Mouse (Mus musculus) forebrain, embryonic 12.5 days (tissue): Measurements from ENCODE around the gene Tiam2. TPM values are rescaled to one million over a fixed set of nuclear protein-coding genes. Genes with fewer than 3 reads are reported as not detected.

Experiments used
- ATAC-seq: fragments of 200-750 bp; cut with Nextera tagmentation; 2 replicates; pipeline ENCODE4 v1.8.0; 2017; ENCODE audit warnings: moderate TSS enrichment; ENCODE audit not compliant: low FRiP score
- H3K27ac ChIP-seq: fragments of 300-500 bp; sonication (generic); 2 replicates; pipeline ENCODE4 v1.5.1; 2016; ENCODE audit warnings: mild to moderate bottlenecking
- H3K27me3 ChIP-seq: fragments of 300-500 bp; sonication (generic); 2 replicates; pipeline ENCODE4 v1.6.1; 2016; ENCODE audit warnings: mild to moderate bottlenecking
- H3K36me3 ChIP-seq: fragments of 300-500 bp; sonication (generic); replicated peaks from 2 replicates; pipeline ENCODE4 v1.6.1; 2016; ENCODE audit warnings: mild to moderate bottlenecking
- H3K4me1 ChIP-seq: fragments of 300-500 bp; sonication (generic); 2 replicates; pipeline ENCODE4 v1.6.1; 2016
- H3K4me2 ChIP-seq: fragments of 300-500 bp; sonication (generic); 2 replicates; pipeline ENCODE4 v1.6.1; 2016; ENCODE audit warnings: mild to moderate bottlenecking, moderate library complexity
- H3K4me3 ChIP-seq: fragments of 300-500 bp; sonication (generic); replicated peaks from 2 replicates; pipeline ENCODE4 v1.5.1; 2016; ENCODE audit warnings: mild to moderate bottlenecking
- H3K9ac ChIP-seq: fragments of 300-500 bp; sonication (generic); 2 replicates; pipeline ENCODE4 v1.6.1; 2016; ENCODE audit warnings: mild to moderate bottlenecking
- H3K9me3 ChIP-seq: fragments of 300-500 bp; sonication (generic); 2 replicates; pipeline ENCODE4 v1.6.1; 2016
- WGBS: fragments of 180-500 bp; shearing (Covaris S2); methylation state at CpG from one replicate; pipeline ENCODE4 v1.1.7; 2016; 5-methylcytosine and 5-hydroxymethylcytosine counted together
- polyA plus RNA-seq: library from polyadenylated mRNA; unstranded; fragments of >200 nt; fragmentation: Nextera tagmentation; extraction: Ambion mirVana; gene quantifications from 2 replicates; pipeline ENCODE4 v1.2.1, GENCODE M21; 2016

The Tiam2 gene
- polyA plus RNA-seq, 1 experiment from 2014 or later, result 15.4 TPM

DNA sequence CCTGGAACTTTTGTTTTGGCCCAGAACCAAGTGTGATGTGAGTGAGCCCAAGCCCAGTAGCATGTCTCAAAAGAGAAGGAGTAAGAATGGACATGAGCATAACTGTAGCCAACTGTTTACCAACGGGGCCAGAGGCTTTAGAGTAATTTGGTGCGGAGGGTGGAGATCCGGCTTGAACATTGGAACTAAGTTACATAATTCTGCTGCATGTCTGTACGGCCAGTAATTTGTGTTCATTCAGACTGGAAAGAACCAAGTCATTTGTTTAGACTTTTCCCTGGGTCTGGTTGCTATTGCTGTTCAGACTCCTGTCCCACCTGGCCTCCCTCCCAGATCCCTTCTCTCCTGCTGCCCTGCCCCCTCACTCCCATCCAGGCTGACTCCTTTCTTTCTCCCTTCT, 43.3 kb downstream of the Tiam2 start:
- Histone ChIP-seq H3K4me3 (no peak overlapping the region), H3K36me3 (no peaks in the 10 kb centered on the region), H3K4me2 (no peak overlapping the region), H3K4me1 (no peaks in the 10 kb centered on the region), H3K27me3 (no peaks in the 10 kb centered on the region), H3K9ac (no peak overlapping the region), H3K27ac (no peak overlapping the region), H3K9me3 (no peaks in the 10 kb centered on the region)
- ATAC-seq, result no peak
- 86% methylated on average over 4 of the region's 4 CpGs for WGBS

DNA sequence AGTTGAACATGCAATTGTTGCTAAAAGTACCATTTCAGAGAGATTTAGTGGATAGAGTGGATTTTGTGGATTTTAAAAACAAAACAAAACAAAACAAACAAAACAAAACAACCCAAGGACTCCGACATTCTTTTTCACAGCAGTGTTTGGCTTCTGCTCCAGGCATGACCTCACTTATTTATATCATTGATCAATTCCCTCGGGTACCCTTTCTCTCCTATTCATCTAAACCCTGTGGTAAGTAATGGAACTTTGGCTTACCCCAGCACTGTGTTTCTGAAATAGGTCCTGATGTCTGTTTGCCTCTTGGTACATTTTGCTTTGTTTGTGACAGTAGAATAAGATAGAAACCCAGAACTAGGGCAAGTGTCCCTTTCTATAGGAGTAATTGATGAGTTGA, 52.2 kb downstream of the Tiam2 start:
- Histone ChIP-seq H3K4me3 (no peak overlapping the region), H3K27ac (no peak overlapping the region), H3K9me3 (no peaks in the 10 kb centered on the region), H3K36me3 (no peaks in the 10 kb centered on the region), H3K4me1 (no peaks in the 10 kb centered on the region; the same call in 1 of the 2 replicates), H3K27me3 (0 out of 2 replicates have a peak, but pooled peaks cover 3% of the 10 kb centered on the region), H3K4me2 (no peak overlapping the region), H3K9ac (no peak overlapping the region)
- no peak for ATAC-seq
- 63% methylated on average over 2 of the region's 2 CpGs for WGBS

DNA sequence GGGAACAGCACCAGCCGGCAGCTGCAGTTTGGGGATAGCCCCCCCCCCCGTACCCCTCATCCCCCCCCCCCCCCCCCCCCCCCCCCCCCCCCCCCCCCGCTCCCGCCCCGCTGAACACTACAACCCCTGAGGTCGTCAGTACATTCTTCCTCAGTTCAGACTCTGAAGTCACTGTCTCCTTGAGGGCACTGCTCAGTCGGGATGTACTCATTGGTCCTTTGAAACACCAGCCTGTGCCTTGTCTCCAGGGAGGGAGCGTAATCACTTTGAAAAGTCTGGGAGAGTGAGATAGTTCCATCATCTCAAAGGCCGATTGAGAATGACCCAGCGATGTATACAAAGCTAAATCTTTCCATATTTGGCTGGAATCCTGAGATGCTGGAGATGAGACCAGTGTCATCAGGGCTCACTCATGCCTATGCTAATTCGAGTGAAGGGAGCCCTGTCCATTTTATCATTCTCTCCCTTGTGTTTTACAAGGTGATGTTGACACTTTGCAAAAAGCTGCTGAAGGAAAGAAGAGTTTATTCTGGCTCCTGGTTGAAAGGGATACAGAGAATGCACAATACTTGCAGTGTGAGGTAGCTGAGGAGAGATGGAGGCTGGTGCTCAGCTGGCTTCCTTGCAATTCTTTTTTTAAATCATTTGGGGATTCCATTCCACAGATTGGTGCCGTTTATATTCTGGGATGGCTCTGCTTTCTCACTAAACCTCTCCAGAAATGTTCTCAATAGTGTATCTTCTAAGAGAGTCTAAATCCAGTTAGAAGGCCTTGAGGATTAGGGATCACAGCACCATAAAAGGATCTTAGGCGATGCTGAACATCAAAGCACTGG, 53.6 kb downstream of the Tiam2 start:
- H3K27ac ChIP-seq, result no peak overlapping the region
- H3K4me2 ChIP-seq, result no peak overlapping the region
- no peaks in the 10 kb centered on the region for H3K36me3 ChIP-seq
- 0 out of 2 replicates have a peak, but pooled peaks cover 3% of the 10 kb centered on the region for H3K27me3 ChIP-seq
- H3K4me3 ChIP-seq, result no peak overlapping the region
- H3K4me1 ChIP-seq, result no peaks in the 10 kb centered on the region; the same call in 1 of the 2 replicates
- no peaks in the 10 kb centered on the region for H3K9me3 ChIP-seq
- H3K9ac ChIP-seq, result no peak overlapping the region
- 35% methylated on average over 9 of the region's 13 CpGs for WGBS
- ATAC-seq, result no peak

DNA sequence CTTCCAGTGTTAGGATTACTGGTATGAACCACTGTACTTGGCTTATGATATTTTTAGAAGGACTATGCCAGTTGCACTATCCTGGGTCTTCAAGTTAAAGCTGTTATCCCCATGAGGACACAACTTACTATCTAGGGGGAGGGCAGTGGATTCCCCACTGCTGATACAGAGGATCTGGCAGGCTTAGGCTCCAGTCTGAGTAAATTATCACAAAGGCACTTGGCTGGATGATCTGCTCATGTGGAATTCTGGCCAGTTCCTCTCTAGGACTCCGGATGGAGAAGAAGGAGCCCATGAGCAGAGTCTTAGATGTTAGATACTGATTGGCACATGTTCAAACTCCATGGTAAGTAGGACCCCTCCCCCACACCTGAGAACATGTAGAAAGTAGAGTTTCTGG, 59.0 kb downstream of the Tiam2 start:
- Histone ChIP-seq H3K9me3 (no peaks in the 10 kb centered on the region), H3K27me3 (0 out of 2 replicates have a peak, but pooled peaks cover 3% of the 10 kb centered on the region), H3K4me1 (no peaks in the 10 kb centered on the region), H3K9ac (no peak overlapping the region), H3K36me3 (no peaks in the 10 kb centered on the region), H3K4me2 (no peak overlapping the region), H3K27ac (no peak overlapping the region), H3K4me3 (no peak overlapping the region)
- 96% methylated on average over 1 of the region's 1 CpGs for WGBS
- ATAC-seq, result no peak

DNA sequence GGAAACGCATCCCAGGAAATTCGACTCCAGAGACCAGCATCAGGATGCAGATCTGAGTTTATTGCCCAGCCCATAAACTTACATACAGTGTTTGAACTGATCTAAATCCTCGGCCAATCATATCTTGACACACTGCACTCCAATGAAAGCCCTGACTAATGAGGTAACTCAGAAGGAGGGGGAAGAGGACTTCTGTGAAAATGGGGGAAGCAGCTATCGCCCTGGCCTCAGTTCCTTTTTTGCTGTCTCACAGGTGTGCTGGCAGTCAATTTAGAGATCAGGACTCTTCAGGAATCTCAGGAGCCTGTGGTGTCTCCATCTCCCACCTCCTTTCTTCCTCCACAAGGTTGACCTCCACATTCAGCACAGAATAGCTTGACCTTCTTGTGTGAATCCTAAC, 61.4 kb downstream of the Tiam2 start:
- H3K4me3 ChIP-seq, result no peak overlapping the region
- no peak overlapping the region for H3K9ac ChIP-seq
- H3K27me3 ChIP-seq, result no peaks in the 10 kb centered on the region
- H3K9me3 ChIP-seq, result no peaks in the 10 kb centered on the region
- ATAC-seq, result no peak
- 79% methylated on average over 4 of the region's 4 CpGs for WGBS
- H3K4me1 ChIP-seq, result no peaks in the 10 kb centered on the region
- H3K36me3 ChIP-seq, result no peaks in the 10 kb centered on the region
- H3K4me2 ChIP-seq, result no peak overlapping the region
- no peak overlapping the region for H3K27ac ChIP-seq

DNA sequence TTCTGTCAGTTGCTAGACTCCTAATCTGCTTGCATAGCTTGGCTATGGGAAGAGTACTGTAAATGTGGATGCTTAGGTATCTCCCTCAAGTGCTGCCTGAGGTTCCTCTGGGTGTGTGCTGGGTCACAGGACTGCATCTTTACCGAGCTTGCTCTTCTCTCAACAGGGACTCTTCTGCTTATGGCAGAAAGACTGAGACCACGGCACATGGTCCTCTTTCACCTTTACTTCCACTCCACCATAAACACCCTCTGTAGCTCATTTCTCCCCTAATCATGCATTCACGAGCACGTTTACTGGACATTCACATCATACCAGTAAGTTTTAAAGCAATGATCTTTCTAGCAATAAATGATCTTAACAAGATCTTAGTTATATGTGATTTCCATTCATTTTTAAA, 63.4 kb downstream of the Tiam2 start:
- Histone ChIP-seq H3K27ac (no peak overlapping the region), H3K27me3 (no peaks in the 10 kb centered on the region), H3K4me1 (no peaks in the 10 kb centered on the region), H3K36me3 (no peaks in the 10 kb centered on the region), H3K9ac (no peak overlapping the region), H3K9me3 (no peaks in the 10 kb centered on the region), H3K4me3 (no peak overlapping the region), H3K4me2 (no peak overlapping the region)
- ATAC-seq, result no peak
- 79% methylated on average over 4 of the region's 4 CpGs for WGBS

DNA sequence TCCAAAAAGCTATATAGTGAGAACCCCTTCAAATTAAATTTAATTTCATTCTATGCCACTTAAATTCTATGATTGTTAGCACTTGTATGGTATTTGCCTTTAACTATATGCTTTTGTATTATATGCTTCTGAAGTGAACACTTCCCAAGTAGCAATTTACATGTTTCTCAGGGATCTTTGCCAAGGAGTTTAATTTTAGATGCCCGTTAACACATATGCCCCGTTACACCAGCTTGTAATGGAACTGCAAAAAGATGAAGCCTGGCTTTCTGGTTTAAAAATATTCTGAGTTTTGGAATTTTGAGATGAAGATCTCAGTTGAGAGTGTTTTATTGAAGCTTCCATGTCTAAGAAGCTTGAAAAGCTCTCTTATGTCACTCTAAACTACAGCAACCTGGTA, 67.6 kb downstream of the Tiam2 start:
- 81% methylated on average over 2 of the region's 2 CpGs for WGBS
- Histone ChIP-seq H3K27ac (no peak overlapping the region), H3K4me2 (no peak overlapping the region), H3K4me3 (no peak overlapping the region), H3K4me1 (no peaks in the 10 kb centered on the region), H3K9ac (no peak overlapping the region), H3K36me3 (no peaks in the 10 kb centered on the region), H3K27me3 (no peaks in the 10 kb centered on the region), H3K9me3 (no peaks in the 10 kb centered on the region)
- ATAC-seq, result no peak

DNA sequence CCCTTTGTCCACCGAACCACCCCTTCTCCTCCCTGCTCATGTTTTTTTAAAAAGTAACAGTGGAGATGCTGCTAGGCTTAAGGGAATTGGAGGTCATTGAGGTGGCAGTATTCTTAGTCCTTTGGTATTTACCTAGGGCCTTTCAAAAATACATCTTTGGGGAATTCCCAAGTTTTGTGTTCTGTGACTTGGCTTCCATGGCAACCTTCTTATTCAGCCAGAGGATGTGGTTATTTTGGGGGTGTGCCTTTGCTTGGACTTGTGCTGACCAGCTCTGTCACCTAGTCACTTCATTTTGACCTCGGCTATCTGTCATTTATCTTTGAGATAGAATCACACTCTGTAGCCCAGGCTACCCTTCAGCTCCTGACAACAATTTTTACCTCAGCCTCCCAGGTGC, 68.6 kb downstream of the Tiam2 start:
- Histone ChIP-seq H3K27me3 (no peaks in the 10 kb centered on the region), H3K4me1 (no peaks in the 10 kb centered on the region), H3K9me3 (no peaks in the 10 kb centered on the region), H3K27ac (no peak overlapping the region), H3K4me3 (no peak overlapping the region), H3K4me2 (no peak overlapping the region), H3K9ac (no peak overlapping the region), H3K36me3 (no peaks in the 10 kb centered on the region)
- 83% methylated on average over 2 of the region's 2 CpGs for WGBS
- ATAC-seq, result no peak

DNA sequence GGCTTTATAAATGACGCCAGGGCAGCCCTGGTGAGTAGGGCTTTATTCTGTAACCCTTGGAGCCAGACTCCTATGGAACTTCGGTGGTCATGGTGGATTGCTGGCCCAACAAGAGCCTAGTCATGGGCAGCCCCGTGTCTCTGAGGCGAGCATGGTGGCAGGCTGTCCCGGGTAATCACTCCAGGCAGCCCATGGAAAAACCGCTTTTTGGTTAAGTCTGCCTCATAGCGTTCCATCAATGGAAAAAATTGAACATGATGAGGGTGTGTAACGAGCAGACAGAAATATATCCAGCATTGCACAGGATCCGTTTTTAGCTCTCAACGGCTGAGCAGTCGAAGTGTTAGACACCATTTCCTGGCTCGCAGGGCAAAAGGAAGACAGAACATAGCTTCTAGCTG, 70.5 kb downstream of the Tiam2 start:
- no peaks in the 10 kb centered on the region for H3K9me3 ChIP-seq
- H3K9ac ChIP-seq, result no peak overlapping the region
- no peaks in the 10 kb centered on the region for H3K4me1 ChIP-seq
- 85% methylated on average over 12 of the region's 12 CpGs for WGBS
- H3K27ac ChIP-seq, result no peak overlapping the region
- no peak for ATAC-seq
- H3K27me3 ChIP-seq, result peaks cover 6% of the 10 kb centered on the region
- no peaks in the 10 kb centered on the region for H3K36me3 ChIP-seq
- H3K4me2 ChIP-seq, result no peak overlapping the region
- no peak overlapping the region for H3K4me3 ChIP-seq

DNA sequence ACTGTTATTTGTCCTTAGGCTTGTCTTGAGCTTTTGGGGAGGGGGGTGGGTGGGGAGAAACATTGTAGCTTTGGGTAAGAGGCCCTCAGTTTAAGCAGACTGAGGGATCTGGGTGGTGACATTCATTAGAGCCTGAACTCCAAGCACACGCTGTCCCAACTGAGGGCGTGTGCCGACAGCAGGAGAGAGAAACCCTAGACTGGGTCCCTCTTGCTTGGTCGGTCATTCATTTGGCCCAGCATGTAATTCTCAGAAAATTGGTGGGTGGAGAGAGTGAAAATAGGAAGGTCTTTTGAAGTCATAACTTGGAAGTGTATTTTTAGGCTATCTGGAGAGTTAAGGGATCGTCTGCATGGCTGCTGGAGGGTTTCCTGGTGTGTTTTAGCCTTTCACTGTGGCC, 71.5 kb downstream of the Tiam2 start:
- Histone ChIP-seq H3K36me3 (no peaks in the 10 kb centered on the region), H3K27ac (no peak overlapping the region), H3K9me3 (no peaks in the 10 kb centered on the region), H3K4me1 (no peaks in the 10 kb centered on the region), H3K27me3 (peaks cover 14% of the 10 kb centered on the region), H3K4me2 (no peak overlapping the region), H3K4me3 (no peak overlapping the region), H3K9ac (no peak overlapping the region)
- ATAC-seq, result no peak
- WGBS, result 63% methylated on average over 5 of the region's 5 CpGs

DNA sequence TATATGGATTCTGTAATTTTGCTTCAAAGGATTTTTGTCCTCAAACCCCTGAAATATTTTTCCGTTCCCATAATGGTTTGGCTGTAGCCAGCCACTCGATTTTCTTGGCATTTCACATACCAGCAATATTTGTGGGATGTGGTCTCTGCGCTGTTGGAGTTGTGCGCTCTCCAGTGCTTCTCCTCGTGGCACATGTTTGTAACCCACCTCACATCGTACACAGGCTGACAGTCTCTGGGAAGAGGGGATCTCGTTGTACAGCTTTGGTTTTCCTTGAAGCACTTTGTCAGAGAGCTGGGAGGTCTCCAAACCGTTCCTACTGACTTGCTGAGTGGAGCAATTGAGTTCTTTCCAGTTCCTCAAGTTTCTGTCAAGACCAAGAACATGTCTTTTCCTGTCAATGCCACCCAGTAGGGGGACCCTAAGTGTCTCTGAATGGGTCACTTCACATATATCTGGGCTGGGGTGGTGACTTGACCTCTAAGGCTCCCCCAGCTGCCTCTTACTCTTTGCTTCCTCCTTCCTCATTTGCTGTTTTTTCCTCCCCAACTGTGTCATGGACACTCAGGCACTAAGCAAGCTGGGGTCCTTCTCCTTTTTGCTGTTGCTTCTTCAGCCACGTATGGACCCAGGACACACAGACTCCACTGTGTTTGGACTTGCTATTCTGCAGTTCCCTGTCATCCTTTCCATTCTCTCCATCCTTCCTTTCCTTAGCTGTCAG, 79.1 kb downstream of the Tiam2 start:
- Histone ChIP-seq H3K9me3 (no peaks in the 10 kb centered on the region), H3K36me3 (no peaks in the 10 kb centered on the region), H3K4me3 (no peak overlapping the region), H3K27ac (no peak overlapping the region), H3K4me1 (peaks cover 6% of the 10 kb centered on the region), H3K9ac (no peak overlapping the region), H3K4me2 (no peak overlapping the region), H3K27me3 (peaks cover 71% of the 10 kb centered on the region)
- WGBS, result 83% methylated on average over 9 of the region's 9 CpGs
- ATAC-seq, result no peak

DNA sequence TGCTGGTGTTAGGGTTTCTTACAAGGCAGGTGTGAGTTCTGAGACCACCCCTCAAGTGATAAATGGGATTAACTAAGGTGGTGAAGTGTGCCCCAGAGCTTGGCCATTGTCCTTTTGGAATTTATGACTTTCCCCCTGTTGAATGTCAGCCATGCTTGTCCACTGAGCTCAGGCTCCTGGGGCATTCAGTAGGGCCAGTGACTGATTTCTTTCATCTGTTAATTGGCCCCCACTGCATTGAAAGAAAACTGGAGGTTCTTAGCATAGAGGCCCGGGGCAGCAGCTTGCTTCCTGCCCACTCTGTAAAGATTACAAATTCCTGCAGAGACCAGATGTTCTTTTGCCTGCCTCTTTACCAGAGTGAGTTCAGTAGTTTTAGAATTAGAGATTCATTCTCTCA, 80.7 kb downstream of the Tiam2 start:
- Histone ChIP-seq H3K4me3 (no peak overlapping the region), H3K4me1 (peaks cover 6% of the 10 kb centered on the region), H3K36me3 (no peaks in the 10 kb centered on the region), H3K27ac (no peak overlapping the region), H3K9me3 (no peaks in the 10 kb centered on the region), H3K4me2 (no peak overlapping the region), H3K9ac (no peak overlapping the region), H3K27me3 (peaks cover 77% of the 10 kb centered on the region)
- no peak for ATAC-seq
- 0% methylated on average over 1 of the region's 1 CpGs for WGBS

DNA sequence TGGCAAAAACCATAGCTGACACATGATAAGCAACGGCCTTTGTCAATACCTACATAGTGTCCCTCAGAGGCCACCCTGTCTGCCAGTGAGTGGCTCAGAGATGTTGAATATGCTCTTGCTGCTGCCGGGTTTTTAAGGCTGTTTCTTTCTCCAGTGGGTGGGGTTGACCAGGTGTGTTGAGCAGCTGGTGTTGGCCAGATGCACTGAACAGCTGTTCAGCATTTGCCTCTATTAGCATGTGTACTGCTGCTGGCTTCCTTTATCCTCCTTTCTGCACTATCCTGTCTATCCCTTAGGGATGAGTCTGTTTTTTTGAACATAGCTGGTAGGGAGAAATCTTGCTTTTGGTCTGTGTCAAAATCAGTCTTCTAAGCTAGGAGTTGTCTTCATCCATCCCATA, 83.9 kb downstream of the Tiam2 start:
- H3K27me3 ChIP-seq, result peaks cover 79% of the 10 kb centered on the region
- no peak overlapping the region for H3K4me2 ChIP-seq
- H3K27ac ChIP-seq, result no peak overlapping the region
- H3K36me3 ChIP-seq, result no peaks in the 10 kb centered on the region
- no peak for ATAC-seq
- peaks cover 6% of the 10 kb centered on the region for H3K4me1 ChIP-seq
- H3K9ac ChIP-seq, result no peak overlapping the region
- H3K4me3 ChIP-seq, result no peak overlapping the region
- WGBS, result 74% methylated on average over 2 of the region's 2 CpGs
- no peaks in the 10 kb centered on the region for H3K9me3 ChIP-seq
